Mouse (Mus musculus): Measurements from ENCODE around the gene Nfx1.

- TF ChIP-seq CTCF (IDR thresholded peaks at IDR 0.05; ENCODE audit: extremely low read depth, insufficient read length, insufficient replicate concordance, low read depth, low read length) (no peak), POLR2A (IDR thresholded peaks at IDR 0.05; ENCODE audit: low read depth, low read length) (no peak)
Measured at GRCm38 (mm10) chr4:40938793-40939192, 31.9 kb upstream of the Nfx1 start.

All from small intestine, adult 2 months (tissue).